Comparison of ENCODE assay signal across 16 mouse cellular contexts in the genomic region with DNA sequence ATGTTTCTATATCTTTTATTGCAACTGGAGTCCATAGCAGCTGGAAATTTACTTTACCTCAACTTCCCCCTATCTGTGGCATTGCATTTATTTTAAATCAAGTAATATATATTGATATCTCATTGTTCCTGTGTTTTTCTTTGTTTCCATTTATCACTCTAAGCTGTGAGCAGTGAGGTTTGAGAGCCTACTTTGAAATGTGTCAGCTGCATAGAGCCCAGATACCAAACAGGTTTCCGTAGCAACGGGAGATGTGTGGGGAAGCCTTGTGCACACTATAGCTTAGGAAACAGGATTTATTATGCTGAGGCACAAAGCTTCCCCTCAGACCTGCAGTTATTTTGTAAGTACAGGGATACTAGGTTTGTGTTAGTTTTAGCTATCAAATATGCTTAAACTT. TPM values are rescaled to one million over a fixed set of nuclear protein-coding genes. Genes with fewer than 3 reads are reported as not detected.
DNase-seq lines count a peak whose midpoint lies in the region; ATAC-seq lines count a peak whose summit lies in the region.
"Had no signal": no experiment of that assay in that cellular context is flagged by ENCODE, and none has a peak within 500 bp of the region (broad histone marks: within the 10 kb centered on the region; RNA-seq: fewer than 3 reads in every experiment).

No protein-coding gene starts in this region.

- H3K4me3 ChIP-seq in neural tube, embryonic 11.5 days (ENCODE audit: low read depth, low read length) = no peak overlapping the region
- H3K4me3 ChIP-seq in forebrain, embryonic 14.5 days (ENCODE audit: low read depth, low read length) = no peak overlapping the region
- H3K4me3 ChIP-seq: heart, embryonic 13.5 days; lung, embryonic 15.5 days; megakaryocyte, embryonic 14.5 days had no signal

- DNase-seq in neural tube, embryonic 11.5 days (ENCODE audit: low spot score) = peak; percentile 13
- no peak for DNase-seq in neural tube, embryonic 10.5 days (ENCODE audit: extremely low spot score, low spot score)
- peak; percentile 70 for DNase-seq in forebrain, embryonic 14.5 days (ENCODE audit: low spot score)
- peak; percentile 41 for DNase-seq in mesoderm, embryonic 11.5 days (ENCODE audit: low read depth, low spot score)
- peak; percentile 3 for DNase-seq in retina, embryonic 14.5 days (ENCODE audit: low spot score)
- no peak for DNase-seq in gastrocnemius, postnatal 4 days (ENCODE audit: low spot score in 2 of 2)
- DNase-seq in testis, postnatal 10 days (ENCODE audit: low spot score) = no peak
- DNase-seq: gastrocnemius, postnatal 14 days; liver; spleen, adult 18-20 months had no signal

- no peaks in the 10 kb centered on the region for H3K36me3 ChIP-seq in neural tube, embryonic 11.5 days (ENCODE audit: control insufficient read depth, insufficient read depth, low read length)
- H3K36me3 ChIP-seq in forebrain, embryonic 14.5 days (ENCODE audit: control insufficient read depth, insufficient read depth, low read length) = no peaks in the 10 kb centered on the region
- H3K36me3 ChIP-seq: heart, embryonic 13.5 days; lung, embryonic 15.5 days had no signal

- no peak overlapping the region for H3K9ac ChIP-seq in neural tube, embryonic 11.5 days (ENCODE audit: low read length)
- no peak overlapping the region for H3K9ac ChIP-seq in forebrain, embryonic 14.5 days (ENCODE audit: low read length)
- H3K9ac ChIP-seq: heart, embryonic 13.5 days; lung, embryonic 15.5 days had no signal

- no peaks in the 10 kb centered on the region for H3K9me3 ChIP-seq in neural tube, embryonic 11.5 days (ENCODE audit: control insufficient read depth, low read length)
- no peaks in the 10 kb centered on the region for H3K9me3 ChIP-seq in forebrain, embryonic 14.5 days (replicated peaks; ENCODE audit: control insufficient read depth, low read length)
- H3K9me3 ChIP-seq: heart, embryonic 13.5 days; lung, embryonic 15.5 days; megakaryocyte, embryonic 14.5 days had no signal

- 73% methylated on average over 2 of the region's 2 CpGs for WGBS in neural tube, embryonic 11.5 days
- 67% methylated on average over 2 of the region's 2 CpGs for WGBS in forebrain, embryonic 14.5 days

- H3K4me2 ChIP-seq in neural tube, embryonic 11.5 days (ENCODE audit: low read depth) = no peak overlapping the region
- H3K4me2 ChIP-seq in forebrain, embryonic 14.5 days (ENCODE audit: low read length) = no peak overlapping the region
- H3K4me2 ChIP-seq: heart, embryonic 13.5 days; lung, embryonic 15.5 days had no signal

- no peaks in the 10 kb centered on the region for H3K27me3 ChIP-seq in neural tube, embryonic 11.5 days (ENCODE audit: control insufficient read depth, insufficient read depth, low read length)
- H3K27me3 ChIP-seq in forebrain, embryonic 14.5 days (replicated peaks; ENCODE audit: control insufficient read depth, insufficient read depth, low read length) = no peaks in the 10 kb centered on the region
- H3K27me3 ChIP-seq: heart, embryonic 13.5 days; lung, embryonic 15.5 days; megakaryocyte, embryonic 14.5 days had no signal

- H3K4me1 ChIP-seq in neural tube, embryonic 11.5 days (ENCODE audit: control insufficient read depth, insufficient read depth, low read length) = no peaks in the 10 kb centered on the region
- H3K4me1 ChIP-seq in forebrain, embryonic 14.5 days (ENCODE audit: control insufficient read depth, insufficient read depth, low read length) = no peaks in the 10 kb centered on the region; the same call in 1 of the 2 replicates
- H3K4me1 ChIP-seq: heart, embryonic 13.5 days; lung, embryonic 15.5 days; megakaryocyte, embryonic 14.5 days had no signal

- peak; percentile 73 for ATAC-seq in neural tube, embryonic 11.5 days (ENCODE audit: insufficient read depth, low FRiP score, low TSS enrichment)
- peak; percentile 79; the same call in 1 of the 2 replicates for ATAC-seq in forebrain, embryonic 14.5 days
- no peak for ATAC-seq in erythroid progenitor cell, adult 5-6 weeks (replicated peaks; ENCODE audit: low FRiP score, poor library complexity, severe bottlenecking)

- H3K27ac ChIP-seq in neural tube, embryonic 11.5 days (ENCODE audit: low read depth, low read length) = no peak overlapping the region
- H3K27ac ChIP-seq in forebrain, embryonic 14.5 days (ENCODE audit: low read depth, low read length) = no peak overlapping the region
- H3K27ac ChIP-seq: heart, embryonic 13.5 days; lung, embryonic 15.5 days had no signal

RNA-seq across cellular contexts. Expression of a gene that starts 58.8 kb away (rescaled TPM):
- not detected in 2 replicates for polyA plus RNA-seq in neural tube, embryonic 11.5 days (2014; fragmentation: Nextera tagmentation; extraction: Ambion mirVana)
- 0.14 and 0.23 TPM in 2 replicates for polyA plus RNA-seq in forebrain, embryonic 14.5 days (2014; fragmentation: Nextera tagmentation; extraction: Ambion mirVana)
- total RNA-seq in gastrocnemius, postnatal 4 days (2021) = not detected
- not detected in 2 replicates for total RNA-seq in erythroid progenitor cell, adult 5-6 weeks (2015; ENCODE audit: low replicate concordance)
- total RNA-seq in erythroid progenitor cell, adult 5-6 weeks (2017; ENCODE audit: low replicate concordance) = not detected in 2 replicates
- total RNA-seq: gastrocnemius, postnatal 14 days; left cerebral cortex, adult 8-10 months had no signal
- polyA plus RNA-seq: cortical plate, adult 2 months; heart, embryonic 13.5 days; lung, embryonic 15.5 days had no signal

Comparison
In these comparisons a context has a peak if more than half of its experiments do, and no peak if none do; other contexts are left out.
1. DNase-seq: peak in neural tube, embryonic 11.5 days (single experiment), forebrain, embryonic 14.5 days (single experiment), mesoderm, embryonic 11.5 days (single experiment) and retina, embryonic 14.5 days (single experiment); none in neural tube, embryonic 10.5 days (single experiment), gastrocnemius, postnatal 4 days (0 of 2) and testis, postnatal 10 days (single experiment).